Mouse (Mus musculus) gastrocnemius, adult 18-20 months (tissue): ENCODE measurements around the gene Sar1a. TPM values are rescaled to one million over a fixed set of nuclear protein-coding genes. Genes with fewer than 3 reads are reported as not detected.

Experiments
- DNase-seq: peaks from one replicate; pipeline ENCODE4 v3.0.0; 2021; ENCODE audit warnings: low spot score
- long read RNA-seq, 2 experiments: library from polyadenylated mRNA; stranded (forward); transcript quantifications; one replicate each; pipeline ENCODE4 v2.0.0; 2021
- total RNA-seq, 2 experiments: library from RNA; stranded (reverse); gene quantifications; 2 replicates each; pipeline ENCODE4 v1.2.3; 2021

The Sar1a gene
- total RNA-seq: 100 to 1,000 TPM; 115 to 135 TPM
- long read RNA-seq, experiment 1, transcript Sar1a-208 (8 exons, 897 nt): minor isoform, 5 of 282 reads
- long read RNA-seq, experiment 1, transcript Sar1a-201 (7 exons, 2,613 nt): major isoform, 226 of 282 reads
- long read RNA-seq, experiment 1, transcript Sar1a-205 (2 exons, 483 nt): minor isoform, 14 of 282 reads
- long read RNA-seq, experiment 1, partial matches to known transcripts: 4 of 282 reads
- long read RNA-seq, experiment 1, other reads (novel, unspliced or antisense): 32 of 282 reads
- long read RNA-seq, experiment 2, transcript Sar1a-205 (2 exons, 483 nt): minor isoform, 18 of 257 reads
- long read RNA-seq, experiment 2, transcript Sar1a-201 (7 exons, 2,613 nt): major isoform, 196 of 257 reads
- long read RNA-seq, experiment 2, partial matches to known transcripts: 5 of 257 reads
- long read RNA-seq, experiment 2, other reads (novel, unspliced or antisense): 35 of 257 reads

DNA sequence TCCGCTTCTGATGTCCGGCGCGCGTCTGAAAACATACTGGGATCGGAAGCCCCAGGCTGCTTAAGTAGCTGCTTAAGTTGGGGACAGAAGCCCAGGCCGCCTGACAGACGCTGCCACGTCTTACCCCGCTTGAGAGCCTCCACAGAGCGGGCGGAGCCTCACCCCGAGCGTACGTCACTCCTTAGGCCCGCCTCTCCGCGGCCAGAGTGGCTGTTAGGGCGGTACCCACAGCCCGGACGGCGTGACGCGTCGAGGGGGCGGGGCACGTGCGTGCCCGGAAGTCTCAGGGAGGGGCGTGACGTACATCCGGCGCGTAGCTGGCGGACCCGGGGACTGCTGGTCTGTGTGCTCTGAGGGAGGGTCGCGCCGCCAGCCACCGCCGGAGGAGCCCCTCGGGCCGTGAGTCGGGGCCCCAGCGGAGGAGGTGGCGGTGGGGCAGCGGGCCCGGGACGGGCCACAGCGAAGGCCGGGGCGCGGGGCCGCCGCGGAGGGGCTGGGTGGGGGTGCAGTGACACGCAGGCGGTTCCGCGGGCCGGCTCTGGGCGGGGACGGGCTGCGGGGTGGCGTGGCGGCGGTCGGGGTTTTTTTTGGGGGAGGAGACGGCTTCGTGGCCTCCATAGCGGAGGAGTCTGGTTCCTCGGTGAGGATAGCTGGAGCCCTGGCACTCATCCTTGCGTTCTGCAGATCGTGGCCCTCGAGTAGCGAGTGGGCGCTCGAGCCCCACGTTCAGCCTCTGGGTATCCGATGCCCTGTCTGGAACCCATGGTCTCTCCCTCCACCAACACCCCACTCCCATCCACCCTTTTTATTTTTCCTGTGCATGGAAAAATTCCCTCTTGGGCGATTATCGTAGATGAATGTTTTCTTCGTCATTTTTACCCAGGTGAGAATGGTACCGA lies at the start of gene Sar1a:
TSS of gene Sar1a (plus strand) at position 285 of the 899 bp plus-strand sequence.
- DNase-seq: peak; percentile 98

DNA sequence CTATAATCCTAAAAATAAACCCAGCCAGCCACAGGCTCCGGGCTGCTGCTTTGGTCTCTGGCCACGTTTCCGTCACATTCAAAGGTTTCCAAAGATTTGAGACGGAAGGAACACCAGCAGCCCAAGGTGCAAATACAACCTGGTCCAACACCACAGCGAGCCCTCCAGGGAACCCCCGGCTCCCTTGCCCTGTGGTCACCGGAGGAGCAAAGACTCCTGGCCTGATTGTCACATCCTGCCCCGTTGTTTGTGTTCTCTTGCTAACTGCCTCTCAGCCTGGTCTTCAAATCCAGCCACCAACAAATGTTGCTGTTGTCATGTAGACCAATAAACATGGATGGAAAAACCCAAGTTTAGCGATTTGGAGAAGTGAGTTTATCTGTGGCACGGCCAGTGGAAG lies 47.7 kb upstream of the Sar1a start:
- no peak for DNase-seq

GRCm38 (mm10) chr10:61637055-61637454 lies 43.0 kb upstream of the Sar1a start:
- no peak for DNase-seq

GRCm38 (mm10) chr10:61640363-61640762 lies 39.7 kb upstream of the Sar1a start:
- DNase-seq: no peak

DNA sequence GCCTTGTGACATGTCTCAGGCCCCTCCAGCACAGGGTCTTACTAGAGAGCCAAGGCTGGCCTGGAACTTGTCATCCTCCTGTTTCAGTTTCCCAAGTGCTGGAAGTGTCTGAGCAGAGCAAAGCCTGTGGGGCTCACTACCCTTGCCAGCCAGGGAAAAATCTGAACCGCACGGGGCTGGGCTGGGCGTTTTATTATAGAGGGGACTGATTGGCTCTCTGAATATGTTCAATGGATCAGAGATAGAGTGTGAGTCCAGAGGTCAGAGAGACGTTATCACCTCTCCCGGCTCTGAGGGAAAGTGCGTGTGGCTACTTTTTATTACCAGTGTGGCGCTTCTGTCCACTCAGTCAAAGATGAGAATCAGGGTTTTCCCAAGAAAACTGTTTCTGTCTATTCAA lies 33.5 kb upstream of the Sar1a start:
- DNase-seq: no peak

GRCm38 (mm10) chr10:61647790-61648736 lies 32.0 kb upstream of the Sar1a start, which contains the start of gene Ppa1:
TSS of gene Ppa1 (plus strand) at chr10:61648552.
- DNase-seq: peak; percentile 85

GRCm38 (mm10) chr10:61648737-61649645 lies 31.1 kb upstream of the Sar1a start:
- no peak for DNase-seq

GRCm38 (mm10) chr10:61654105-61654504 lies 26.0 kb upstream of the Sar1a start:
- no peak for DNase-seq

DNA sequence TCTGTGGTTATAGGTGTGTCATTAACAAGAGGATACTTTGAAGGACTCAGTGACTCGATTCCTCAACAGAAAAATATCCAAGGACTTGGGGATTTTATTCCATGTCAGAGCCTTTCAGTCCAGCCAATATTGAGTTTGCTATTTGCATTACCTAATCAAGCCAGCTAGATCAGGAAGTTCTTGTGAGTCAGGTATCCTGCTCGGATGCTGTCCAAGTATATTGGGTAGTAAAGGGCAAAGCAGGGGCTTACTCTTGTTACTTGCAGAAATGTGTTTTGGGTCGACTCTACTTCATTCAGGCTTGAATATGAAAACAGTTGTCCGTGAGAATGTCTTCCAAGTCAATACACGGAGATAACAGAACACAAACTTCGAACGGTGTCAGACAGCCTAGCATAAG lies 25.4 kb upstream of the Sar1a start:
- no peak for DNase-seq

- DNase-seq: no peak
These were observed 24.9 kb upstream of the Sar1a start for GRCm38 (mm10) chr10:61655188-61655587.

DNA sequence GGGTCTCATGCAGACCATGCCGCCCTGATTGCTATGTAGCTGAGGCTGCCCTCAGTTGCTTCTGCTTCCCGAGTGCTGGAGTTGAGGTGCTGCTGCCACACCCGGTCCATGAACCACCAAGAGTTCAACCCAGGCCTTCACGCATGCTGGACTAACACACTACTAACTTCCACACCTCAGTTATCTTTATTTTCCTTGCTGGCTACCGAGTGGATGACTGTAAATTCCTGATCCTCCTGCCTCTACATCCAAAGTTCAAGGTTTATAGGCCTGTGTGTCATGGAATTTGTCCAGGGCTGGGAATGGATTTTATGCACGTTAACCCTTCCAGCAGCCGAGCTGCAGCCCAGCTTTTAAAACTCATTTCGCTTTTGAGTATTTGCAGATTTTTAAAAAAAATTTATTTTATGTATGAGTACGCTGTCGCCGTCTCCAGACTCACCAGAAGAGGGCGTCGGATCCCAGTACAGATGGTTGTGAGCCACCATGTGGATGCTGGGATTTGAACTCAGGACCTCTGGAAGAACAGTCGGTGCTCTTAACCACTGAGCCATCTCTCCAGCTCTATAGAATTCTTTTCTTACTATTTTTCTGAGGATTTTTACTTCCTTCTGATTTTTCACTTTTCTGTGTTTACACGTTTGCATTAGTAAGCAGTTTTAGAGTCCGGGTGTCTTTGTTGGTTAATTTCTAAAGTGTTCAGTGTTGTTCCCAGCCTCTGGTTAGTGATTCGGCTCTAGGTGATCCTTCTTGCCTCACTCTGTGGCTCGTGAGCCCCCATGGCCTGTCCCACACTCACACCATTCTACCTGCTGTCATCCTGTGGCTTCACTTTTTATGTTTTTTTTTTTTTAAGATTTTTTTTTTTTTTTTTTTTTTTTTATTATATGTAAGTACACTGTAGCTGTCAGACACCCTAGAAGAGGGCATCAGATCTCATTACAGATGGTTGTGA lies 22.9 kb upstream of the Sar1a start:
- no peak for DNase-seq

DNA sequence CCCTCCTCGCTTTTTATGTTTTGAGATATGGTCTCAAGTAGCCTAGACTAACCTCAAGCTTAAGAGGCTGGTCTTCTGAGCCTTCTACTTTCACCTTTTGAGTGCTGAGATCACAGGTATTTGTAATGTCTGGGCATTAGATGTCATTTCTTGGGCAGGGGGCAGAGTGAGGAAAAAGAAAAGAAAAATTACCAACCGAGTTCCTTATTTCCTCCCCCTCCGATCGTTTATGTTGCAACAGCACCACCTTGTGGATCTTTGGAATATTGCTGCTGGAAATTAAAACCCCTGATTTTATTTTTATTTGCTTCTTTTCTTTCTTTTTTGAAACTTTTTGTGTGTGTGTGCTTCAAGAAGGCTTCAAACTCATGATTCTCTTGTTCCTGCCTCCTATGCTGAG lies 22.1 kb upstream of the Sar1a start:
- no peak for DNase-seq

GRCm38 (mm10) chr10:61661887-61662286 lies 18.2 kb upstream of the Sar1a start:
- DNase-seq: no peak

GRCm38 (mm10) chr10:61662391-61662988 lies 17.6 kb upstream of the Sar1a start:
- no peak for DNase-seq

GRCm38 (mm10) chr10:61665111-61665510 lies 15.0 kb upstream of the Sar1a start:
- DNase-seq: no peak

DNA sequence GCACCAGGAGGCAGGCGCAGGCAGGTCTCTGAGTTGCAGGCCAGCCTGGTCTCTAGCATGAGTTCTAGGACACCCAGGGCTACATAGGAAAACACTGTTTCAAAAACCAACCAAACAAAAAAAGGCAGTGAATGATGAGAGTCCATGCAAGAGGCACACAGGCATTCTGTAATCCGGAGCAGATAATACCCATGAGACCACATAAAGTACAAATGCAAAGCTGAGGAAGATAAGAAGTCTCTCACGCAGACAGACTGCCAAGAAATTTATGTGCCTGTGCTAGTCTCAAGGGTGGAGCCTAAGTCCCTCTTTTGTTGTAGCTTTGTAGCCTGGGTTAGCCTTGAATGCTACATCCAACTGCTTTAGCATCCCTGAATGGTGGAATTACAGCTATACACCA lies 14.4 kb upstream of the Sar1a start:
- DNase-seq: no peak

- DNase-seq: no peak
These were observed 10.8 kb upstream of the Sar1a start for GRCm38 (mm10) chr10:61669289-61669688.

DNA sequence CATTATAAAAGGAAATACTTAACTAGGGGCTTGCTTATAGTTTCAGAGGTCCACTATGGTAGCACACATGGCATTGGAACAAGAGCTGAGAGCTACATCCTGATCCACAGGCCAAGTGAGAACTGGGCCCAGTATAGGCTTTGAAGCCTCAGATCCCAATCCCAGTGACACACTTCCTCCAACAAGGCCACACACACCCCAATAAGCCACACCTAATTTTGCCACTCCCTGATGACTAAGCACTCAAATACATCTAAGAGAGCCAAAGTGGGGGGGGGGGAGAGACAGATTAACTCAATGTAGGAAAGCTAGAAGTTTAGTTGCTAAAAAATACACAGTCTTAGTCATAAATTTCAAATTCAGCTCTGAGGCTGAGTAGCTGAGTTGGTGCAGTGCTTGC lies 10.2 kb upstream of the Sar1a start:
- no peak for DNase-seq
